Mouse (Mus musculus): Measurements from ENCODE around the gene Camk2n1. TPM values are rescaled to one million over a fixed set of nuclear protein-coding genes. Genes with fewer than 3 reads are reported as not detected.

Camk2n1 gene
- total RNA-seq (2021), result 10 to 100 TPM; 12.3 to 12.6 TPM
- long read RNA-seq, experiment 1, full-length matches to known transcripts, result 2 of 2 reads
- long read RNA-seq, experiment 1, partial matches to known transcripts, result 0 of 2 reads
- long read RNA-seq, experiment 1, other reads (novel, unspliced or antisense), result 0 of 2 reads
- long read RNA-seq, experiment 2, full-length matches to known transcripts, result 1 of 2 reads
- long read RNA-seq, experiment 2, partial matches to known transcripts, result 0 of 2 reads
- long read RNA-seq, experiment 2, other reads (novel, unspliced or antisense), result 1 of 2 reads

DNA sequence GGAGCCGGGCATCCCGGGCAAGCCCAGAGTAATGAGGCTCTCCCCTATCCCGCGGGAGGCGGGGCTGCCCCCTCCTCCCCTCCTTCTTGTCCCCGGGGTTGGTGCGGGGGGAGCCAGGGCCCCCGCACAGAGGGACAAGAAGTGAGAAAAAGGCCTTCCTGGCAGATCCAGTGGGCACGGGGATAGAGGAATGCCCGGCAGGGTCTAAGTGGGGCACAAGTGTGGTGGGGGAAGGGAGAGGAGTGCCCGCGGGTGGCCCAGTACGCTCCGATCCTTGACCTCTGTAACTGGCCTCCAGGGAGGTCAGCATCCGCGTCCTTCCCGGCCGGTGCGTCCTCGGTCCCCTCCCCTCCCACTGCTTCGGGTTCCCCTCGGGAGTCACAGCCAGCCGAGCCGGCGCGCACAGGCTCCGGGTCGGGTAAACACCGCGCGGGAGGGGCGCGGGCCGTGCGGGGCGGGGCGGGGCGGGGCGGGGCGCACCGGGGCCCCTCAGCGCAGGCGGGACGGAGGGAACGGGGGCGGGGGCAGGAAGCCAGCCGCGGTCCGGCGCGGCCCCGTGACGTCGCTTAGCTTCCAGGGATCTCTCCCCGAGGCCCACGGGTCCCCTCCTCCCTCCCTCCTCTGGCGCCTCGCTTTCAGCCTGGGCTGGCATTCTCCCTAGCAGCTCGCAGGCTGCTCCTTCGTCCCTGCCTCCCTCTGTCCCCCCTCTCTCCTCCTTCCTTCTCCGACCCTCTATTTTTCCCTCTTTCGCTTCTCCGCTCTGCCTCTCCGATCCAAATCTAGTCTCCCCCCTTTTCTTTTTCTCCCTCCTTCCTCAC, at the start of gene Camk2n1:
Gene Camk2n1 (plus strand): TSS at position 562 of the 818 bp plus-strand sequence.
- peak; percentile 85 to 92 for DNase-seq

DNA sequence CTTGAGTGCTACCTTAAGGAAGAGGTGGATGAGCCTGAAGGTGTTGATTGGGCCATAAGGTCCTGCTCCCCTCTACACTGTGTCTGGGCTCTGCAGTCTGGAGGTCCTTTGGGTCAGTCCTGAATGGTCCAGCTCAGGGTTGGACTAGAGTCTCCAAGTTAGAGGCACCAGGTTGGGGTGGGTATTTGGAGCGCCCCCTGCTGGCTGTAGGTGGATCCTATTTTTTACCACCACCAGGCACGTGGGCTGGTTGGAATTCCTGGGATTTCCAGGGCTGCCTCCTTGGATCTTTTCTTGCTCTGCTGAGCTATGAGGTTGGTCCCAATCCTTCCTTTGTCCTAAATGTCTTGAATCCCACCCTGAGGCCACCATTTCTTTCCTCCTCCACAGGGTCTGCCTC, 49.3 kb upstream of the Camk2n1 start:
- DNase-seq, result peak; percentile 26 to 59

DNA sequence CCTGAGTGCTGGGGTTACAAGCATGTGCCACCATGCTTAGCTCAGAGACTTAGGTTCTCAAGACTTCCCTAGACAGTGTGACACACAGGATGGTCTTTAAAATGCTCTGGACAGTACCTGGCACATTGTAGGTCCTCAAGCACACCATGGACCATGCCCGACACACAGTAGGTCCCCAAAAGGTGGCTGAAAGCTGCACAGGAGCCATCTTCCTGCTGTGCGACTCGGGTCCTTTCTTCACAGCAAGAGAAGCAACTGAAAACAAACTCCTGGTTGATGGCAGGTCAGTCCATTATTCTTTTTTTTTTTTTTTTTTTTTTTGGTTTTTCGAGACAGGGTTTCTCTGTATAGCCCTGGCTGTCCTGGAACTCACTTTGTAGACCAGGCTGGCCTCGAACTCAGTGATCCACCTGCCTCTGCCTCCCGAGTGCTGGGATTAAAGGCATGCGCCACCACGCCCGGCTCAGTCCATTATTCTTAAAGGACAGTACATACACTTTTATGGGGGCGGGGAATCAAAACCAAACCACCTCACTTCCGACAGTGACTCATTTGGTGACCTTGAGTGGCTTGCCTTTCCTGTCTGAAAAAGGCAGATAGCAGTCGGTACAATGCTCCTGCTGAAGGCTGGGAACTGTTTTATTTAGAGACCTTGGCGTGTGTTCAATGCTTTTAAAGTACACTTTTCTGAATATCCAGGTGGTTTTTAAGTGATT, 46.5 kb upstream of the Camk2n1 start:
- peak; percentile 29 to 48 for DNase-seq

DNA sequence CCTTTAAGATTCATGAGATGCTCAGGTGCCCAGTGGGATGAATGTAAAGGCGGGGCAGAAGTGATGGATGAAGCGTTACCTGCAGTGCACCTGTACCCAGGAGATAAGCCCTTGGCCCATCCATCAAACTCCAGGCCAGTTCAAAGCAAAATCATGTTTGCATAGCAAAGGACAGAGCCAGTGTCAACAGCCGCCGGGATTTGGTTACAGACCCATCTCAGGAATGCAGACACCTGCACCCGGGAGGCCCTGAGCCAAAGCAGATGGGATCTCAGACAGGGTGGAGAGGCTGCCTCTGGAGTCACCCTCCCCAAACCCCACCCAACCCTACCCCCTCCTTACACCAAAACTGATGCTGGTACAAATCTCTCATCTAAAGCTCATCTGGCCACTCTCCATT, 43.1 kb upstream of the Camk2n1 start:
- DNase-seq, result no peak

DNA sequence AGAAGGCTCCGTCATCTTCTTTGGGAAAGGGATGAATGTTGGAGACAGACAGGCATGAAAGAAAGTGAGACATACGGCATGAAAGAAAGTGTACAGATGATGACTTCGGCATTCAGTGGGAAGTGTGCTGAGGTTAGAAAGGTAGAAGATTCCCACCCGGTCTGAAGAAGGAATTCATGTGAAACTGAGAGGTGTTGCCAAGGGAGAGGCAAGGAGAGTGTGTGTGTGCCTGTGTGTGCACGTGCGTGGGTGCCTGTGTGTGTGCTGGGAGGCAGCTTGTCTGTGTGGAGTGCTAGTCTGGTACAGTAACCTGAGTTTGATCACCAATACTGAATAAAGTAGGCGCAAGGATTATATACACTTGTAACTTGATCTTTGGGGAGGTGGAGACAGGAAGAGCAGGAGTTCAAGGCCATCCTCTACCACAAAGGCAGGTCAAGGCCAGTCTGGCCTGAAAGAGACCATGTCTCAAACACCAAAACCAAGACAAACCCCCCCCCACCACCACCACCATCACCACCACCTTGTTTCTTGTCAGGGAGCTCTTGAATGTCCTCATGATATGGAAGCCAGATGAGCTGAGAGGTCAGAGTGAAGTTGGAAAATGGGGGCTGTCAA, 42.5 kb upstream of the Camk2n1 start:
- DNase-seq, result no peak

DNA sequence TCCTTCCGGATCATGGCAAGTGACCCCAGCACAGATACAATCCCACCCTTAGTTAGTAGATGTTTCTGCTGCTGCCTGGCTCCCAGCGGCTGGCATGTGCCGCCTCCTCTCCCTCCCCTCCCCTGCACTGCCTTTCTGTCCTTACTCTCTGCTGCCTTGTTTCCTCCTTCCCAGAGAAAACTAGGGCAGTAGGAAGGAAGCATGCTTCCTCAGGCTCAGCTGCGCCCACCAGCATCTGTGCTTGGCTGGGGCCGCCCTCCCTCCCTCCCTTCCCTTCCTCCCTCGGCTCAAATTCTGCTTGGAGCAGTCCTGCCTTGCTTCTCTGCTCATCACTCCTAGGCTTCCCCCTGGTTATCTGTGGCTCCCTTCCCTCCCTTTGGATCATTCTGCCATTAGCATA, 39.4 kb upstream of the Camk2n1 start:
- DNase-seq, result peak in 1 of 2 experiments; percentile 24

DNA sequence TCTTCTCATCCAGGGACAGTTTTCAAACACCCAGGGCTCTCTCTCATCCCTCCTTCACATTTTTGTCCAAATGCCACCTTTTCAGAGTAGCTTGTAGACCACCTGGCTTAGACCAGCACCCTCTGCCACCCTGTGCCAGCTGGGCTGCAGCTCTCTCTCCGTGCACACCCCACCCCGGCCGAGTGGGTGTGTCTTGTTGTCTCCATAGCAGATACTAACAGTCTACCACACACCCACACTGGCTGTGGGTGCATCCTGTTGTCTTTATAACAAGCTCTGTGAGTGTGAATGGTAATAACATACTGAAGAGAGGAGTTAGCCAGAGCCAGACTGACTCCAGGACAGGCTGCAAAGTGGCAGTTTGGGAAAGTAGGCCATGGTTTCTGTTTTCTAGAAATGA, 38.1 kb upstream of the Camk2n1 start:
- no peak for DNase-seq

DNA sequence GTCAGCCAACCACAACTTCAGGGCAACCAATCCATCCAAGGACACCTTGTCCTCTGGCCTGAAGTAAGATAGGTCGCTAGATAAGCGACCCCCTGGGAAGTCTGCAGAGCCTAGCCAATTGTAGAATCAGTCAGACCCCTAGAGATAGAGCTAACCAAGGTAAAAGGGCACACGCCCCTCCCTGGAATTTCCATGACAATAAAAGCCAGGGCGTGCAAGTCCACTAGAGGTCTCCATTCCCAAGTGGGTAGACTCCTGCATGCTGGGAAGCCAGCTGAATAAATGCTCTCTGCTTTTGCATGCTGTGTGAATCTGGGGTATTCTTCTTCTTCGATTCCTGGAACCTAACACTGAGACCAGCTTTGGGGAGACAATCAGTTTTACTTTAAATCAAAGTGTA, 37.7 kb upstream of the Camk2n1 start:
- DNase-seq, result no peak

DNA sequence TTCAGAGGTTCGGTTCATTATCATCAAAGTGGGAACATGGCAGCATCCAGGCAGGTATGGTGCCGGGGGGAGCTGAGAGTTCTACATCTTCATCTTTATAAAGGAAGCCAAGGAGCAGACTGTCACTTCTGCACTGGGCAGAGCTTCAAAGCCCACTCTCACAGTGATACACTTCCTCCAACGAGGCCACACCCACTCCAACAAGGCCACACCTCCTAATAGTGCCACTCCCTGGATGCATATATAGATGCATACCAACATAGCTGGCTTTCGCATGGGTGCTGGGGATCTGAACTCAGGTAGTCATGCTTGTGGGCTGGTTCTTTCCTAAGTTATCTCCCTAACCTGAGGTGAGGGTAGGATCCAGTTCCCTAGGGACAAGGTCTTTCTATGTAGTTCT, 36.2 kb upstream of the Camk2n1 start:
- DNase-seq, result no peak

DNA sequence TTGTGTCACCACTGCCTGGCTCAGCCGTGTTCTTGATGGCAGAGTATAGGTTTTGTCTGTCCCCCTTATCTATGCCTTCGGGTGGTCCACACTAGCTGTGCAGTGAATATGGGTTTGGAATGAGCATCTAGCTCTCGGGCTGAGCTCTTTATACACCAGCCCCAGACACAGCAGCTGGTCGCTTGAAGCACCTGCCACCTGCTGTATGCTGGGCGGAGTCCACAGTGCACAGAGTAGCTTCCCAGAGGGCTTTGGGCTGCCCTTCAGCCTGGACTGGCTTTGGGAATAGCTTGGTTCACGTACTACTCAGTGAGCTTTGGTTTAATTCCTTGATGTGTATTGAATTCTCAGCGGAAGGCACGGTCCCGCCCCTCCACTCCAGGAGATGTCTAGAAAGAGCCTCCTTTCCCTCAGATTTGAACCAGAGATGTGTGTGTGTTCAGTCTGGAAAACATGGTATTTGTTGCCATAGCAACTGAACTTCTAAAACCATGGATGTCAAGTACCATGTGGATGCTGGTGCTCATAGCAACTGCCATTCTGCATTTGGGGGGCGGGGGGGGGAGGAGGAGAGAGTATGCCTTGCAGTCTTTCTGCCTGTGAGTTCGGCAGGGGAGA, 35.7 kb upstream of the Camk2n1 start:
- DNase-seq, result no peak

DNA sequence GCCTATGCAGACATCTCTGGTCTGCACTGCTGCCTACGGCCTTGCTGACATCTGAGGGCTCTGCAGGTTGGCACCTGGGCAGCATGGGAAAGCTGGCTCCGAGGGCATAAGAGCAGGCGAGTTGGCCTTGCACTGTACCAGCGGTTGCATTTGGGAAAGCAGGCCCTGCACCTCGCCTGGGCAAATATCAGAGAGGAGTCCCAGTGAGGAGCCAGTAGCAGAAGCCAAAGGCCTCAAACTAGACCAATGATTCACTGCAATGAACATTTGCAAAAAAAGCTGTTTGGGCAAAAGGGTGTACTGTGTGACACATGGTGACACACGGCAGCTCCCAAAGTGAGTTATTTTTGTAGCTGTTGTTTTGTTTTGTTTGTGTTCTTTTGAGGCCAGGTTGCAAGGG, 29.1 kb upstream of the Camk2n1 start:
- peak in 1 of 2 experiments; percentile 1 for DNase-seq

DNA sequence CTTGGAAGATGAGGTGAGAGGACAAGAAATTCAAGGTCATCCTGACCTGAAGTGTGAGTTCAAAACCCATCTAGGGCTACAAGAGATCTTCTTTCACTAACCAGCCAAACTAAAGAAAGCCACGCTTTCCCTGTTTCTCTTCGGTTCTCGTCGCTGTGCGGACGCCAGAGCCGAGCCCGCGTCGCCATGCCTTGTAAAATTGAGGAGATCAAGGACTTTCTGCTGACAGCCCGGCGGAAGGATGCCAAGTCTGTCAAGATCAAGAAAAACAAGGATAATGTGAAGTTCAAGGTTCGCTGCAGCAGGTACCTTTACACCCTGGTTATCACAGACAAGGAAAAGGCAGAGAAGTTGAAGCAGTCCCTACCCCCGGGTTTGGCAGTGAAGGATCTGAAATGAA, 28.5 kb upstream of the Camk2n1 start:
- peak in 1 of 2 experiments; percentile 1 for DNase-seq

DNA sequence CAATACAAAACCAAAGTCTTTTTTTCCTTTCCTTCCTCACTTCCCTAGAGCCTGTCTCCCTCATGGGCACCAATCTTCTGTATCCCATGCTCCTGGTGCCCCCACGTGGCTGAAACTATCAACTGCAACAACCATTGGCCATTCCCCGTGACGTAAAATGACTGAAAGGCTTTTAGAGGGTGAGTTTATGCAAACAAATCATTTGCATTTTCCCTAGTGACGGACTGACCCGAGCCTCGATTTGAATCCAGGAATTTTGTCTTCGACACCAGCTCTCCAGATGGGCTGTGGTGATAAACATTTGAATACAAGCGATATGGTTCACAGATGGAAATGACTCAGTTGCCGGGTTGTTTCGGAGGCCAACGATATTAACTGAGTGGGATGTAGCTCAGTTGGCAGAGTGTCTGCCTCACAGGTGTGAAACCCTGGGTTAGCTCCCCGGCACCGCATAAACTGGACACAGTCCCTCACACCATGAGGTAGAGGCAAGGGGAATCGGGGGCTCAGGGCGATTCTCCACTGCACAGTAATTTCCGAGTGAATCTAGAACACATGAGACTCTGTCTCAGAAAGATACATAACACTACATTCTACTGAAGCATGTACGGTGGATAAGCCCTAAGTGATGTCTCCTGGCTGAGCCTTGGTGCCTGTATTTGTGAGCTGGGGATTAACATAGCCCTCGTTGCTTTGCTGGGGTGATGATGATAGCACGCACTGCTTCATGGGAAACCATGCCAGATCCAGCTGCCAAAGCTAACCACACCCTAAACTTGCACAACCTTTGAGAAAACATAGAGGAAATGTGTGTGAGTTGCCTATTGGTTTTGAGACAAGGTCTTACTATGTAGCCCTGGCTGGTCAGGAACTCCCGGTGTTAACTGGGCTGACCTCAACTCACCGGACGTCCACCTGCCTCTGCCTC, 27.1 kb upstream of the Camk2n1 start:
- peak; percentile 85 to 95 for DNase-seq

DNA sequence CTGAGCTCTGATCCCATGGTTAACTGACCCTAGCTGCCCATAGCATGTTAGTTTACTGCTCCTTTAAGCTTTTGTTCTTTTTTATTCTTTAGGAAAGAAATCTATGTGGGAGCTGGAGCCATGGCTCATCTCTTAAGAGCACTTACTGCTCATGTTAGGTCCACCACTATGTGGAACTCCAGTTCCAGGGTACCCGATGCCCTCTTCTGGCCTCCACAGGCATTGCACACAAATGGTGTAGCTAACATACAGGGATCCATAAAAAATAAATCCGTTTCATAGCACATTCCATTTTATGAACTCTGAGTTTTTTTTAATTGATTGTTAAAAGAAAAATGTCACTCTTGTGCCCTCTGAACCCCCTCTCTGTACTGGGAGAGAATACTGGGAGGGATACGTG, 24.3 kb upstream of the Camk2n1 start:
- DNase-seq, result no peak

DNA sequence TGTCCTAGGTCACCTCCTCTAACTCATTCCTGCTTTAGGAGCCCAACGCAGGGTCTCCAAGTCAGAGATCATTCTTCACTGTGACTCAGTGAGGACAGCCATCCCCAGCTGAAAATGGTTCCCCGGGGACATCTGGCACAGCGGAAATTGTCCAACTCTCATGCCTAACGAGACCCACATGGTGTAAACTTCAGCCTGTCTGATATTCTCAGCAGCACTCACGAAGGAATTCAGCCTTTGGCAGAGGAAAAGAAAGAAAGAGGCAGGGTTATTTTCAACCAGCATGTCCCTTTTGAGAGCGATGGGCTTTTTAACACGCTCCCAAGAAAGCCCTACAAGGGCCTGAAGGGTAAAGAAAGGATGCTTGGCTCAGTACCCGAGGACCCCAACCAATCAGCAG, 22.8 kb upstream of the Camk2n1 start:
- DNase-seq, result no peak

DNA sequence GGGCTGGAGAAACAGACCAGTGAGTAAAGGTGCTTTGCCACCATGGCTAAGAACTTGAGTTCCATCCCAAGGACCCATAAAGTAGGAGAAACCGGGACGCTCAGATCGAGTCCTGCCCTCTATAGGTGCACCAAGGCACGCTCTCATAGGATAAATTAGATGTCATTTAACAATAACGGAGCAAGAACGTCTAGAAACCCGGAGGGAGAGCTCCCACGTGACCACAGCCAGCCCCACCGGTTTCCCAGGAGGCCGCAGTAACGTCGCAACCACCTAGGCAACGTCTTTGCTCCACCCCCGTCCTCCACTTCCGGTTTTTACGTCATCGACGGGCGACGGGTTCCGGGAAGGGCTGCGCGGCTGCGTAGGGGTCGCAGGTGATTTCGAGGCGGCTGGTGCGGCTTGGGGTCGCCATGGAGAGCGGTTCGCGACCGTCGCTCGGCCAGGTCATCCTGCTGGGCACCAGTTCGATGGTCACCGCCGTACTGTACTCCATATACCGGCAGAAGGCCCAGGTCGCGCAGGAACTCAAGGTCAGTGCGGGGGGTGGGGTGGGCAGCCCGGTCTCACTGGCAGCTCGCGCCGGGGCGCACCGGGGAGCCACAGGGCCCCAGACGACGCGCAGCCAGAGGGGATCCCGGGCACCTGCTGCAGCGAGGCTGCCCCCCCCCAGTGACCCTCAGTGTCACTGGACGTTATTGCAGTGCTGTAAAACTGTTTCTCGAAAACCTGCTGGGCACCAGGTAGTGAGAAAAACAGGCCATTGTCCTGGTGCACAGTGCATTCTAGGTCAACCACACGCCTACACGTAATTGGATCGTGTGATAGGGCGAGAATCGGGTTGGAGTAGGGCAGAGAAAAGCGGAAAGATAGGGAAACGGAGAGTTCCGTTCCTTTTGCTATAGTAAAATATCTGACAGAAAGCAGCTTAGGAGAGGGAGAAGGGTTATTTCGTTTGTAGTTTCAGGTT, 19.5 kb upstream of the Camk2n1 start, which contains the start of gene Mul1:
Gene Mul1 (plus strand): TSS at position 325 of the 970 bp plus-strand sequence.
- peak; percentile 96 to 99 for DNase-seq

DNA sequence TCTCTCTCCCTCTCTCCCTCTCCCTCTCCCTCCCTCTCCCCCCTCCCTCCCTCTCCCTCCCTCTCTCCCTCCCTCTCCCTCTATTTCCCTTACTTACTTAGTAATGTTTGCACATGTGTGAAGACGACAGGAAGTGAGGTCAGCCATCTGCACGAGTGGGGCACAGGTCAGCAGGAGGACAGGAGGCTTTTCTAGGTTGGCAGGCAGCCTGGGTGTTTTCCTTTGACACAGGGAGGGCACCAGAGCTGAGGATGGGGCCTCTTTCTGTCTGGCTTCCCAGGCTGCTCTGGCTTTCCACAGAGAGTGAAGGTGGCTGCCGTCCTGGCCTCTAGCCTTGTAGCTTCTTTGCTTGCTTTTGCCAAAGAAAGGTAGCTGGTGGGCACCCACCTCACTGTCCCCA, 14.1 kb upstream of the Camk2n1 start:
- no peak for DNase-seq

DNA sequence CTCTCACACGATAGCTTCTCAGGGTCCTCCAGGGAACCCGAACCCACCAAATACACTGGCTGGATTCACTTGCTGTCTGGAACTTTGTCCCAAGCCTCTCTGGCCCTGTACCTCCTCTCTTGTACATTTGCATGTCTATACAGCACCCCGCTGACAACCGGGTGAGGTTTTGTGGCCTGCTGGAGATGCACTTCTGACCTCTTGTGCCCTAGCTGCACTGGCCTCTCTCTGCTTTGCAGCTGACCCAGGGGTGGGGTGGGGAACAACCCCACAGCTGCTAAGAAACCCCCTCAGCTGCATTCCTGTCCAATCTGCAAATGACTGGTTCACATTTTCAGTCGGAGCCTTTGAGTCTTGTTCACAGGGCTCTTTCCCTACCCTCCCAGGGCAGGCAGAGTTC, 9.2 kb upstream of the Camk2n1 start:
- DNase-seq, result no peak

DNA sequence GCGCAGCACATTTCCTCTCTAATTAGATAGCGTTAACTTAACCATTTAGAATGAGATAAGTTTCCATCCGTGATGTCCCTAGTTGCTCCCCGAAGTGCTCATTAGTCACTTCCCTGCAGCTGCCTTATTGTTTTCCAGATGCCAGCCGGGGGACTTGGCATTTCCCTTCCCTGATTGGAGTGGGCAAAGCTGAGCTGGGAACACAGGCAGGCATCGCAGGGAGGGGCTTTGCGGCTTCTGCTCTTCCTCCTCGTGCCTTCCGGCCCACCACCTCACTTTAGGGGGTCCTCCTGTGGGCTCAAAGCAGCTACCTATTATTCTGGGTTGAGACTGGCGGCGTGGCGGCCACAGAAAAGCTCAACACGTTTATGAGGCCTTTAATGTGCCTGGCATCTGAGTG, 7.1 kb upstream of the Camk2n1 start:
- DNase-seq, result no peak

DNA sequence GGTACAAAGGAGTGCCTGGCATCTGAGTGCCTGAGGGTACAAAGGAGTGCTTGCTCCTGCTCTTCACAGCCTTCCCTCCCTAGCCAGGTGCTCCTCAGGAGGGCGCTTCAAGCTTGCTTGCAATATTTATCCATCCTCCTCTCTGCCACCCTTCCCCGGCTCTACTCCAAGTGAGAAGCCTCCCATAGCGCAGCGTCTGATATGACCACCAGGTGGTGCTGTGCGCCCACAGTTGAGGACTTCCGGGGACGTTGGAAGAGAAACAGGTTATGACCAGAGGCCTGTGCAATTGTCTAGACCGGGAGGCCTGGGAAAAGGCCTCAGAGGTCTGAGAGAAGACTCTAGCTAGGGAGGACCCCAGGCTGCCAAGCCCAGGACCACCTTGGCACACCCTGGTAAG, 6.7 kb upstream of the Camk2n1 start:
- peak; percentile 84 to 96 for DNase-seq

Data from heart, adult 18-20 months (tissue).